Mouse (Mus musculus): ENCODE results near the gene Gse1.

GRCm38 (mm10) chr8:120536306-120537206 lies 308.3 kb downstream of the Gse1 start:
- TF ChIP-seq TAL1 (IDR thresholded peaks at IDR 0.05; ENCODE audit: low read length), result no peak
- TF ChIP-seq GATA1 (IDR thresholded peaks at IDR 0.05; ENCODE audit: low read length), result no peak
